Mouse (Mus musculus): Measurements from ENCODE around the gene Ms4a12. TPM values are rescaled to one million over a fixed set of nuclear protein-coding genes. Genes with fewer than 3 reads are reported as not detected.
"Not testable (repeated sequence)": the region's sequence is repeated elsewhere in the genome, so short reads cannot be mapped to it uniquely, and the experiment has no call there.

Ms4a12 gene
- polyA plus RNA-seq (2015; fragmentation: Nextera tagmentation; extraction: Ambion mirVana): not detected in 2 replicates

DNA sequence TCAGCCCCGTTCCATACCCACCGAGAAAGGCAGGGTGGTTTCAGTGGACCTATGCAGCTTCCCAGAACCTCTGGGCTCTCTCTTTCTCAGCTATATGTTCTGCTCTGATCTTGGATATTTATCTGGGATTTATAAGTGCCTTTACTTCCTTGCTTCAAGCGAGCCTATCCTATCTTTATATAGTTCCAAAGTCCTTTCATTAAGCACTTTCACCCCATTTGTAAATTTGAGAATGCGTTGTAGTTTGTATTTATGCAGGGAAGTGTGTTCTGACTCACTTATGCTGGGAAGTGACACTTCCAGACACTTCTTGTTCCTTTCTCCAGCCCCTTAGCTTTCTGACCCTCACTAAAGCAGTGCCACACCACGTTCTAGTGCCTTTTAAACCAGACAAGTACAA is at the start of gene Ms4a12:
Gene Ms4a12, minus strand, starts transcription at position 101 of the 400 bp plus-strand sequence.
- DNase-seq (ENCODE audit: low spot score): no peak

DNA sequence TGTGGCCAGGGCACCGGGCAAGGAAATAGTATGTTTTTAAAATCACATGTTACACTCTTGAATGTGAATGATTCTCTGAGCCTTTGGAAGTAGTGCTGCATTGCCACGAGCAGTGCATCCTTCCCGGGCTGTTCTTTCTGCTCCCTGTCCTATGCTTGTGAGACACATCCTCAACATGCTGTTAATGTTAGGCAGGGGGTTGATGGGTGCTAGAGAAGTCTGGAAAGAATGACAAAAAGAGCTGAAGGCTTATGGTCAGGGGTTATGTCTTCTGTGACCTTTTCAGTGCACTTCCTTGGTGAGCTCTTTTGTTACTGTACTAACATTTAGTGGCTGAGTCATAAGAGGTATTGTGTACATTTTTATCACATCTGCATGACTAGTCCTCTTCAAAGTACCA is 48.0 kb upstream of the Ms4a12 start:
- DNase-seq (ENCODE audit: low spot score): no peak

DNA sequence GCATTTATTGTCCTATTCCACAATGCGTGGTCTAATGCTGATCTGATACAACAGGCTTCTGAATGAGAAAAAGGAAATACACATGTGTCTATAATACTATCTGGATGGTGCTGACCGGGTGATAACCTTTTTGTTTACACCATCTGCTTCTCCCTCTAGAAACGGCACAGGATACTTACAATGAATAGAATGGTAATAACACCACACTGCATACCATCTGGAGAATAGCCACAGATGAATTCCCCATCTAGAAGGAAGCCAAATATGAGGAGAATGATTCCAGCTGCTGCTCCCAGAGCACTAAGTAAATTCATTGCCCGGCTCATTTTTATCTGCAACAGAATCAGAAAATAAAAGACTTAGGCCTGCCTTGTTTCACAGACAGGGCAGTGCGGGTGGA is 44.2 kb upstream of the Ms4a12 start:
- DNase-seq (ENCODE audit: low spot score): no peak

GRCm38 (mm10) chr19:11266956-11267355 is 34.7 kb upstream of the Ms4a12 start:
- no peak for DNase-seq (ENCODE audit: low spot score)

DNA sequence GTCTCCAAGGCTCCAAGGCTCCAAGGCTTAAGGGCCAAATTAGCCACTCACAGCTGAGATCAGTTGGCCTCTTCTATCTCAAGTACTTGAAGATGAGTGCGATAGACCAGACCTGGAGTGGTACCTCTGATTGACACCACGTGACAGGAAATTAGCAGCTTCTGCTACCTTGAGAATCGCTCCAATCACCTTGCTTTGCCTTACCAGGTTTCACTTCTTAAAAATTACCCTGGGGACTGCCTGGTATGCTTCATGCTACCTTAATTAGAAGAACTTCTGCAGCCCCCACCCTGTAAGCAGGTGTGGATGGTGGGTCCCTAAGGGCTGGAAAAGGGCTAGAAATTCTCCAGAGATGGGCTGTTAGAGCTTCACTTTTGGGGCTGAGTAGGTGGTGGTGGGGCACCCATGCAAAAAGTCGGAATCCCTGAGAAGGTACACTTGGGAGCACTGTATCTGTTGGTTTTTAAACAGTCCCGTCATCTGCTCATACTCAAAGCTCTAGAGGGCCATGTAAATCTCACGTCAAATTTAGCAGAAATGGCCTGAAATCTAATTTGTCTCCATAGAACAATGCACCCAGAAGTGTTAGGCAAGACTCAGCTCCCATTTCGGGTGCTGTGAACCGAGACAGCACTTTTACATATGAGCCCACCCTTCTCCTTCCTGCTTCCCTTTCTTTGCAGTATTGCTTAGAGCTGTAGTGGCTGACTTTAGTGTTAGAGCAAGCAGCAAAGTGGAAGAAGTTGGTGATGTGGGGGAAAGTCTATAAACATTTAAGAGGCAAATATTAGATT is 34.0 kb upstream of the Ms4a12 start, which contains the start of gene Ms4a1:
Gene Ms4a1, minus strand, starts transcription at position 190 of the 794 bp plus-strand sequence.
- no peak for DNase-seq (ENCODE audit: low spot score)

DNA sequence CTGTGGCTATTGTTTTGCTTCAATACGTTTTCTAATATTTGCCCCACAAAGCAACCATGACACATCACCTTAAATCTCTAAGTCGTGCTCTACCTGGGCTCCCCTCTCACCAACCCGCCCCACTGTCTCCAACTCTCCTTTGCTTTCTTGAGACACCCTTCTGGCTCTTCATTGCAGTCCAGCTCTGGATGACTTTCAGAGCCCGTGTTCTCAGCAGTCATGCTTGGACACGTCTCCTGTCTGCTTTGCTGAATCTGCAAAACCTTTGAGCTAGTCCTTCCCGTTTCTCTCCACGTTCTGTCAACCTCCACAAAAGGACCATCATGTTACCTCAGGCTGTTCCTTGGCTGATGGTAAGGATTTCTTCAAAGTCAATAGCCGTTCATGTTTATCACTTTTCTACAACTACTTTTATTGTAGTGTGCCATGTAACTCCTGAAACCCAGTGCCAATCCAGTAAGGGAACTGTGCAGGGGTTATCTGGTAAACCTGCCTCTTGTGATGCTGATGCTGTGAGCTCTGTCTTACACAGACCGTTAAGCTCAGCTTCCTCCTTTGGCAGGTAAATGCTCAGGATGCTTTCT is 32.4 kb upstream of the Ms4a12 start:
- no peak for DNase-seq (ENCODE audit: low spot score)

- no peak for DNase-seq (ENCODE audit: low spot score)
Measured at GRCm38 (mm10) chr19:11263549-11263948, 31.3 kb upstream of the Ms4a12 start.

GRCm38 (mm10) chr19:11262932-11263331 is 30.7 kb upstream of the Ms4a12 start:
- not testable (repeated sequence) for DNase-seq (ENCODE audit: low spot score)

- no peak for DNase-seq (ENCODE audit: low spot score)
Measured at GRCm38 (mm10) chr19:11261522-11261921, 29.3 kb upstream of the Ms4a12 start.

GRCm38 (mm10) chr19:11244230-11244629 is 12.0 kb upstream of the Ms4a12 start:
- no peak for DNase-seq (ENCODE audit: low spot score)

DNA sequence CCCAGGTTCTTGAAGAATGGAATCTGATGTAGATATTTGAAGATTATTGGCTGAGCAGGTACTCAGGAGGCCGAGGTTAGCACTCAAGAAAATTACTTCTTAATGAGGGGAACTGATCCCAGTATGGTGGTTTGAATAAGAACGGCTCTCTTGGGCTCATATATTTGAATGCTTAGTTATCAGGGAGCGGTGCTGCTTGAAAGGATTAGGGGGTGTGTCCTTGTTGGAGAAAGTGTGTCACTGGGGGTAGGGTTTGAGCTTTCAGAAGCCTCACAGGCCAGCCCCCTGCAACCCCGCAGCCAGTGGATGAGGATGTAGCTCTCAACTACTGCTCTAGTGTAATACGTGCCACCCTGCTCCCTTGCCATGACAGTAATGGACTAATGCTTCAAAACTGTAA is 10.3 kb upstream of the Ms4a12 start:
- no peak for DNase-seq (ENCODE audit: low spot score)

DNA sequence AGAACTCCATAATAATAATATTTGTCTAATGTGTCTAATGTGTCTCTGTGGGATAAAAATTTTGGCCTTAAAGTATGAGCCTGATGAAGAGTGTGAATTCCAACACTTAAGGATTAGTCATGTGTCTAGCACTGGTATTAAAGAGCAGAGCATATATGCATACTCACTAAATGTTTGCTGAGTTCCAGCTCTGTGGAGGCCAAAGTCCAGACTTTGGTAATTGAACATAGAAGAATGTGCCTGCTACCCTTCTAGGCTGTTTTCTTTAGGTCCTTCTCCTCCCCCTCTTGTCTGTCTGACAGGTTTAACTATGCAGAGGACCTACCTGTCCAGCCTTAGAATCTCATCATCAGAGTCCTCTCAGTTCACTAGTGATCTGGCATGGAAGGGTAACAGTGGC is 3.6 kb upstream of the Ms4a12 start:
- no peak for DNase-seq (ENCODE audit: low spot score)

- no peak for DNase-seq (ENCODE audit: low spot score)
Measured at GRCm38 (mm10) chr19:11234921-11235735, 2.9 kb upstream of the Ms4a12 start.

DNA sequence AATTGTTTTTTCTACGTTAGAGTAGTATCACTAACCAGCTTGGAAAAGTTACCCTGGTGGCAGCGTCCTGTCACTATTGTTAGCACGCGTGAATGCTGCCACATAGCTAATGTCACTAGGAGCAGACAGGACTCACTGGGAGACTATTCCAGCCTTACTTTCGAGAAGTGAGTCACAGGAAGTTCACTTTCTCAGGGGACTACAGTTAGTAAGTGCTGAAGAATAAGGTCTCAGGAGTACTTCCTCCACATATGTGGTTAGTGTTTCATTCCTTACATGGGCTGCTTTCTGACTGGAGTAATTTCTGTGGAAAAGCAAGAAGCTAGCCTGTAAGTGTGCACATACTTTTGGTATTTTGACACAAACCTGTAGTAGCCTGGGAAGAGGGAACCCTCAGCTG is 2.0 kb upstream of the Ms4a12 start:
- DNase-seq (ENCODE audit: low spot score): no peak

- no peak for DNase-seq (ENCODE audit: low spot score)
Measured at GRCm38 (mm10) chr19:11196546-11196945, 35.7 kb downstream of the Ms4a12 start, which contains the start of gene Ms4a13. Gene Ms4a13, minus strand, starts transcription at chr19:11196737.

DNA sequence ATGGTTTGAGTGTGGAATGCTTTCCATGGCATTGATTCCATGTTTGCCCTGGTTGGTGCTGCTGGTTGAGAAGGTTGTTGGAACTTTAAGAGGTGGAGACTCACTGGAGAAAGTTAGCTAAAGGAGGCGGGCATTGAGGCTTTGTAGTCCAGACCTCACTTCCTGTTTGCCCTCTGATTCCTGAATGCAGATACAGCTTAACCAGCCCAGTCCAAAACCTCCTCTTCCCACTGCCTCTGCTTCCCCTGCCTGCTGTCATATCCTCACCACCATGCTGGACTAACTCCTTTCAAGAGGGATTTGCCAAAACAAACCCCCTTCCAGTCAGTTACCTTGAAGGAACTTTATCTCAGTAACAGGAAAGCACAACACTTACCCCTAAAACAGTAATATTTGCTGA is 39.7 kb downstream of the Ms4a12 start:
- no peak for DNase-seq (ENCODE audit: low spot score)

- peak; percentile 16 for DNase-seq (ENCODE audit: low spot score)
Measured at GRCm38 (mm10) chr19:11184121-11184520, 48.1 kb downstream of the Ms4a12 start.

DNA sequence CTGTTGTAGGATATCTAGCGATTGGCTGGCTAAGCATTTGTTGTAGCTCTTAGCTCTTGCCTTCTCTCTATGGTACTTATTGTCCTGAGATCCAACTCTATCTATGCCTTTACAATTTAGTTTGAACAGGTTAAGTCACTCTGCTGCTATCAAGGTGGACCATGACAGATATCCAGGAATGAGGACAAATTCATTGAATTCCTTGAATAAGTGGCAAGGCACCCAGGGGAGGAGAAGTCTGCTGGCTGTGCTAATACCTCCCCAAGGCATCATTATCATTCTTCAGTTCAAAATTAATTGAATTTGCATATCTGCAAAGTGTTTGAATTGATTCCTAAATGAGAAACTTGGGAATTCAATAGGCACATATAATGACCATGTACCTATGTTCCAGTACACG is 54.8 kb downstream of the Ms4a12 start:
- DNase-seq (ENCODE audit: low spot score): no peak

DNA sequence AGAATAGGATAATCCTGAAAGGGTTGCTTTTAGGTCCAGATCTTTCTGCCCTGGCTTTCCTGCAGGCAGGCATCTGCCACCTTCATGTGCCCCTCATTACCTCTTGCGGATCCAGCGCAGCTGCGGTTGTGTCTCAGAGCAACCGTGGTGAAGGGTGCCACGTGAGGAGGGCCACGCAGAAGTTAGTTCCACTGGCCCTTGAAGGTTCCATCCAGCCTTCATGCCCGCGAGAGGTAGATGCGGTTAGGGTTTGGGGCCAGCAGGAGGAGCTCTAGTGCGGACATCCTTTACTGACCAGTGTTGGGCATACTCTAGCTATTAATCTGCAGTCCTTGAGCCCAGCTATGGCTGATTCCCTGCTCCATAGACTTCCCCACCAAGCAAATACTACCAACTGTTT is 67.1 kb downstream of the Ms4a12 start, which contains the start of gene 1700025F22Rik:
Gene 1700025F22Rik, minus strand, starts transcription at position 149 of the 400 bp plus-strand sequence.
- DNase-seq (ENCODE audit: low spot score): no peak
